Mouse (Mus musculus): Measurements from ENCODE around the gene Arid1b. TPM values are rescaled to one million over a fixed set of nuclear protein-coding genes. Genes with fewer than 3 reads are reported as not detected.

The Arid1b gene
- polyA plus RNA-seq, 1 experiment from 2014 or later: 12.2 TPM

- Histone ChIP-seq H3K4me3 (replicated peaks) (no peak overlapping the region), H3K36me3 (peaks cover 69% of the 10 kb centered on the region), H3K27me3 (no peaks in the 10 kb centered on the region), H3K4me2 (replicated peaks) (no peak overlapping the region), H3K4me1 (peaks cover 2% of the 10 kb centered on the region), H3K27ac (replicated peaks) (no peak overlapping the region), H3K9ac (no peak overlapping the region), H3K9me3 (replicated peaks) (no peaks in the 10 kb centered on the region)
- ATAC-seq (ENCODE audit: insufficient number of reproducible peaks, low FRiP score, low TSS enrichment, low read depth): no peak
- WGBS: 92% methylated on average over 4 of the region's 4 CpGs
These were observed 335.3 kb downstream of the Arid1b start for GRCm38 (mm10) chr17:5329478-5329877.

DNA sequence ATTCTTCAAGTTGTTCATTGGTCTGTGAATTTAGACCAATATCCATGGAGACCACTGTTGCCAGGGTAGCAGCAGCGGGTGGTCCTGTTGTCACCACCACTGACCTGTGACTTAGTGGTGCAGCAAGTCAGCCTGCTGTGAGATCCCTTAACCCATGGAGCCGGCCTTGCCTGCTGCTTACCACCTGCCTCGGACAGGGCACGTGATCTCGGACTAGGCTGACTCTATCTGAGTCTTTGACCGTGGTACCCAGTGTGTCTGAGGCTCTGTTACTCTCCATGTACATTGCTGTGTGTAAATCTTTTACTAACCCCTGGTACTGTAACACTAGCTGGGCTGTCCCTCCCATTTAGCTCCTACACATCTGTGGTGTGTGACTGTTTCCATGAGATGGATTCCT, 335.9 kb downstream of the Arid1b start:
- Histone ChIP-seq H3K4me2 (replicated peaks) (no peak overlapping the region), H3K4me1 (no peaks in the 10 kb centered on the region; the same call in 1 of the 2 replicates), H3K9ac (no peak overlapping the region), H3K36me3 (peaks cover 75% of the 10 kb centered on the region), H3K4me3 (replicated peaks) (no peak overlapping the region), H3K9me3 (replicated peaks) (no peaks in the 10 kb centered on the region), H3K27me3 (no peaks in the 10 kb centered on the region), H3K27ac (replicated peaks) (no peak overlapping the region)
- WGBS: 94% methylated on average over 6 of the region's 6 CpGs
- ATAC-seq (ENCODE audit: insufficient number of reproducible peaks, low FRiP score, low TSS enrichment, low read depth): no peak

- no peaks in the 10 kb centered on the region for H3K9me3 ChIP-seq (replicated peaks)
- no peak overlapping the region for H3K4me3 ChIP-seq (replicated peaks)
- H3K36me3 ChIP-seq: peaks cover 79% of the 10 kb centered on the region
- H3K9ac ChIP-seq: no peak overlapping the region
- ATAC-seq (ENCODE audit: insufficient number of reproducible peaks, low FRiP score, low TSS enrichment, low read depth): no peak
- H3K27ac ChIP-seq (replicated peaks): no peak overlapping the region
- WGBS: 90% methylated on average over 7 of the region's 7 CpGs
- H3K4me2 ChIP-seq (replicated peaks): no peak overlapping the region
- H3K27me3 ChIP-seq: no peaks in the 10 kb centered on the region
- no peaks in the 10 kb centered on the region; the same call in 1 of the 2 replicates for H3K4me1 ChIP-seq
These were observed 336.5 kb downstream of the Arid1b start for GRCm38 (mm10) chr17:5330644-5331043.

DNA sequence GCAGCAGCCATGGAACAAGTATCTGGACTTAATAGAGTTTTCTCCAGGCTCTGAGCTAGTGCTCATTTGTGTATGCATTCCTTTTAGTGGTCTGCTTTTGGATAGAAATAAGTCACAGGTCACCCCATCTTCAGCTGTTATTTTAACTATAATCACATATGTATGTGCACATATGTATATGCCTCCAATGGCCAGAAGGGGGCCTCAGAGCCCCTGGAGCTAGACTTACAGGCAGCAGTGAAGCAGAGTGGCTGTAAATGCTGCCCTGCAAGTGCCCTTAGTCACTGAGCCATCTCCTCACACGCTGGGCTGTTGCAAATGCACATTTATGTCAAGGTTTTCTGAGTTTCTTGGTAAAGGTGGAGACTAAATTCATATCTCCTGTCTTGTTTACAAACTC, 337.3 kb downstream of the Arid1b start:
- peaks cover 86% of the 10 kb centered on the region for H3K36me3 ChIP-seq

DNA sequence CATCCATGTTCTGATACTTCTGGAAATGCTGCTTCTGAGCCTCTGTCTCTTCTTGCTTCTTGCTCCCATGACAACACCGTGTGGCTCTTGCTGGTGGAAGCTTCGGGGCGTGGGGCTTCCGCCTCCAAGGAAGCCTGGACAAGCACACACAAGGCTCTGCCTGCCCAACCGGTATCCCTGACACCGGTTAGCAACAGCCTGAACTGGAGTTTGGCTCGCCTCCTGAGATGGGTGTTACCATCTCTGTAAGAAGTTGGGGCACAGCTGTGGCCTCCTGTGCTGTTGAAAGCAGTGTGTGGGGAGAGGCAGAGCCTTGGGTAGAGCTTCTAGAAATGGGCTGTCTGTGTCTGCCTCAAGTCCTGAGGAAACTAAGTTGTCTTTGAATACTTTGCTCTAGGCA, 340.4 kb downstream of the Arid1b start:
- H3K36me3 ChIP-seq: peaks cover 84% of the 10 kb centered on the region
- no peak overlapping the region for H3K4me3 ChIP-seq (replicated peaks)
- no peak overlapping the region for H3K9ac ChIP-seq
- H3K9me3 ChIP-seq (replicated peaks): no peaks in the 10 kb centered on the region
- no peak overlapping the region for H3K4me2 ChIP-seq (replicated peaks)
- WGBS: 75% methylated on average over 7 of the region's 7 CpGs
- peak; percentile 22; the same call in 1 of the 2 replicates for ATAC-seq (ENCODE audit: insufficient number of reproducible peaks, low FRiP score, low TSS enrichment, low read depth)
- no peaks in the 10 kb centered on the region for H3K4me1 ChIP-seq
- no peaks in the 10 kb centered on the region for H3K27me3 ChIP-seq
- H3K27ac ChIP-seq (replicated peaks): peak overlapping the region; percentile 61; the same call in 1 of the 2 replicates

More for the DNA sequence above, 337.3 kb downstream of the Arid1b start:
- no peaks in the 10 kb centered on the region for H3K9me3 ChIP-seq (replicated peaks)
- no peak overlapping the region for H3K4me3 ChIP-seq (replicated peaks)
- H3K27ac ChIP-seq (replicated peaks): no peak overlapping the region
- no peaks in the 10 kb centered on the region; the same call in 1 of the 2 replicates for H3K4me1 ChIP-seq
- no peak overlapping the region for H3K4me2 ChIP-seq (replicated peaks)
- no peak overlapping the region for H3K9ac ChIP-seq
- 88% methylated on average over 1 of the region's 1 CpGs for WGBS
- no peaks in the 10 kb centered on the region for H3K27me3 ChIP-seq
- no peak for ATAC-seq (ENCODE audit: insufficient number of reproducible peaks, low FRiP score, low TSS enrichment, low read depth)

DNA sequence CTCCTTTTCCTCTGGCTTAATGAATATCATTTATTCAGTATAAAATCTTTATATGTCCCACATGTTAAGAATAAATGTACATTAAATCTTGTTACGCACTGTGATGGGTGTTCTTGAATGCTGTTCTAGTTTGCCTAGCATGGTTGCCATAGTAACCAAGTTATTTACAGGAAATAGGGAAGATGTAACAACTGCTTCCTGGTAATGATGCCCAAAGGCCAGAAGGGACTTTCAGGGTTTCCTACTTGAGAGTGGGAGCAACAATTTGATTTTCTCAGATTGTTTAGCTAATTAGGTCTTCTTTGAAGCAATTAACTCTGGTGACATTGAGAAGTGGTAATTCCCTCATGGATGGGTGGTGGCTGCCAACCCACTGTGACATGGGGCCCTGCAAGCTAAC, 350.3 kb downstream of the Arid1b start:
- Histone ChIP-seq H3K4me1 (no peaks in the 10 kb centered on the region), H3K36me3 (peaks cover 44% of the 10 kb centered on the region), H3K9me3 (replicated peaks) (no peaks in the 10 kb centered on the region), H3K9ac (no peak overlapping the region), H3K27ac (replicated peaks) (no peak overlapping the region), H3K27me3 (no peaks in the 10 kb centered on the region), H3K4me3 (replicated peaks) (no peak overlapping the region), H3K4me2 (replicated peaks) (no peak overlapping the region)
- 71% methylated on average over 1 of the region's 1 CpGs for WGBS
- ATAC-seq (ENCODE audit: insufficient number of reproducible peaks, low FRiP score, low TSS enrichment, low read depth): no peak

DNA sequence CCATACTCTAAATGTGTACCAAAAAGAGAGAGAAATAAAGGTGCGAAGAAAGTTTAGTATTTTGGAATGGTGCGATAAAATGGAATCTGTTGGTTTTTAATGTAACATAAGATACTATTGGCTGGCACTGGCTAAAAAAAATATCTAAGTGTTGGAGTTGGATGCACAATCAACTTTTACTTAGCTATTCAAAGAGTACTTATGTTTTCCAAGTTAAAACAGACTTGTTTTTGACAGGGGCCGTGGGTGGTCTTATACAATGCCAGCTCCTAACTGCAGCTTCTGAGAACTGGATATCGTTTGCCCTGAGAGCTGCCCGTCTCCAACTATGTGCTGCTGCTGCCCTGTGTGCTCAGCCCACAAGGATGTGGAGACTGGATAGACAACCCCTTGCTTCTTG, 351.7 kb downstream of the Arid1b start:
- no peak overlapping the region for H3K4me3 ChIP-seq (replicated peaks)
- no peak overlapping the region for H3K9ac ChIP-seq
- peaks cover 34% of the 10 kb centered on the region for H3K36me3 ChIP-seq
- no peak for ATAC-seq (ENCODE audit: insufficient number of reproducible peaks, low FRiP score, low TSS enrichment, low read depth)
- H3K9me3 ChIP-seq (replicated peaks): no peaks in the 10 kb centered on the region
- H3K4me2 ChIP-seq (replicated peaks): no peak overlapping the region
- WGBS: 86% methylated on average over 5 of the region's 5 CpGs
- H3K27ac ChIP-seq (replicated peaks): no peak overlapping the region
- no peaks in the 10 kb centered on the region for H3K4me1 ChIP-seq
- H3K27me3 ChIP-seq: no peaks in the 10 kb centered on the region

GRCm38 (mm10) chr17:5352901-5353300, 358.8 kb downstream of the Arid1b start:
- peaks cover 6% of the 10 kb centered on the region for H3K4me1 ChIP-seq
- no peaks in the 10 kb centered on the region for H3K9me3 ChIP-seq (replicated peaks)
- H3K9ac ChIP-seq: no peak overlapping the region
- no peaks in the 10 kb centered on the region for H3K27me3 ChIP-seq
- ATAC-seq (ENCODE audit: insufficient number of reproducible peaks, low FRiP score, low TSS enrichment, low read depth): no peak
- H3K4me3 ChIP-seq (replicated peaks): no peak overlapping the region
- no peak overlapping the region for H3K4me2 ChIP-seq (replicated peaks)
- 47% methylated on average over 5 of the region's 5 CpGs for WGBS
- H3K36me3 ChIP-seq: no peaks in the 10 kb centered on the region
- H3K27ac ChIP-seq (replicated peaks): no peak overlapping the region

DNA sequence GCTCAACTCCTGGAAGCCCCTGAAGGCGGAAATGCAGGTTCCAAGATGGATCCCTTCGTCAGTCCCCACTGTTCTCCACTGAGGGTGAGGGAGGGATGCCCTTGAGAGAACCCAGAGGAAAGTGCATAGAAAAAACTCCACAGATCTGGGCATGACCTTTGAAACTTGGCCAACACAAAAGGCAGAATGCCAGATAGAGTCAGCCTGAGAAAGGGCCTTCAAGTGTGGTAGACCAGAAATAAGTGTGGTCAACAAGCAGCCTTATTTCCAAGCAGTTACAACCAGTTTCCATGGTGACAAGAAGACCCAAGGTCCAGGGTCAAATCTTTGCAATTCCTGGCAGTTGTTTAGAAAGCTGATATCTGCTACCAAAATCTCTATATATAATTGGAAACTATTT, 366.6 kb downstream of the Arid1b start:
- WGBS: 63% methylated on average over 2 of the region's 2 CpGs
- Histone ChIP-seq H3K27ac (replicated peaks) (no peak overlapping the region), H3K4me2 (replicated peaks) (no peak overlapping the region), H3K4me1 (no peaks in the 10 kb centered on the region), H3K4me3 (replicated peaks) (no peak overlapping the region), H3K9ac (no peak overlapping the region), H3K9me3 (replicated peaks) (no peaks in the 10 kb centered on the region), H3K36me3 (no peaks in the 10 kb centered on the region), H3K27me3 (no peaks in the 10 kb centered on the region)
- no peak for ATAC-seq (ENCODE audit: insufficient number of reproducible peaks, low FRiP score, low TSS enrichment, low read depth)

GRCm38 (mm10) chr17:5365992-5366398, 371.9 kb downstream of the Arid1b start:
- WGBS: 83% methylated on average over 8 of the region's 8 CpGs
- Histone ChIP-seq H3K9me3 (replicated peaks) (no peaks in the 10 kb centered on the region), H3K27me3 (no peaks in the 10 kb centered on the region), H3K36me3 (no peaks in the 10 kb centered on the region), H3K4me3 (replicated peaks) (no peak overlapping the region), H3K4me1 (no peaks in the 10 kb centered on the region), H3K9ac (no peak overlapping the region), H3K4me2 (replicated peaks) (no peak overlapping the region), H3K27ac (replicated peaks) (no peak overlapping the region)
- ATAC-seq (ENCODE audit: insufficient number of reproducible peaks, low FRiP score, low TSS enrichment, low read depth): no peak

DNA sequence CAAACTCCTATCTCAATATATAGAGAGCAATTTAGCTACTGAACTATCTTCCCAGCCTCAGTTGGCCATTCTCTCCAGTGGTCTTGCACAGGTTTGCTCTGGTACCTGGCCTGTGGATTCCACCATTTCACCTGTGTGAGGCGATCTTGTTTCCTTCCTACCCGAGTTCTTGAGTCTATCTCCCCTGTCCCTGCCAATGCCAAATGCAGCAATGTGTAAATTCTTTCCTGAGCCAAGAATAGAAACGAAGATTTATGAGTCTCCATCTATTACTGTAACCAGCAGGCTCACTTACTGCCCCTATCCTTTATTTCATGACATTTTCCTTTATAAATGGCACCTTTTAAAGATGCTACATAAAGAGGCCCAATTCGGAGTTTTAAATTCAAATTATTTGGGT, 376.9 kb downstream of the Arid1b start:
- Histone ChIP-seq H3K4me1 (no peaks in the 10 kb centered on the region), H3K27ac (replicated peaks) (no peak overlapping the region), H3K36me3 (no peaks in the 10 kb centered on the region), H3K27me3 (no peaks in the 10 kb centered on the region), H3K4me2 (replicated peaks) (no peak overlapping the region), H3K4me3 (replicated peaks) (no peak overlapping the region), H3K9me3 (replicated peaks) (no peaks in the 10 kb centered on the region), H3K9ac (no peak overlapping the region)
- 72% methylated on average over 4 of the region's 4 CpGs for WGBS
- ATAC-seq (ENCODE audit: insufficient number of reproducible peaks, low FRiP score, low TSS enrichment, low read depth): no peak

GRCm38 (mm10) chr17:5371521-5371920, 377.4 kb downstream of the Arid1b start:
- no peak overlapping the region for H3K4me3 ChIP-seq (replicated peaks)
- WGBS: 62% methylated on average over 7 of the region's 7 CpGs
- no peak overlapping the region for H3K9ac ChIP-seq
- no peaks in the 10 kb centered on the region for H3K9me3 ChIP-seq (replicated peaks)
- no peak overlapping the region for H3K4me2 ChIP-seq (replicated peaks)
- H3K4me1 ChIP-seq: no peaks in the 10 kb centered on the region
- no peaks in the 10 kb centered on the region for H3K27me3 ChIP-seq
- H3K36me3 ChIP-seq: no peaks in the 10 kb centered on the region
- H3K27ac ChIP-seq (replicated peaks): no peak overlapping the region
- no peak for ATAC-seq (ENCODE audit: insufficient number of reproducible peaks, low FRiP score, low TSS enrichment, low read depth)
